Mouse (Mus musculus) MN1 (cell line): ENCODE measurements around the gene Pou3f1.

Experiments
- DNase-seq: peaks from one replicate; pipeline ENCODE4 v3.0.0-alpha.2; 2016; ENCODE audit warnings: low spot score

The Pou3f1 gene

DNA sequence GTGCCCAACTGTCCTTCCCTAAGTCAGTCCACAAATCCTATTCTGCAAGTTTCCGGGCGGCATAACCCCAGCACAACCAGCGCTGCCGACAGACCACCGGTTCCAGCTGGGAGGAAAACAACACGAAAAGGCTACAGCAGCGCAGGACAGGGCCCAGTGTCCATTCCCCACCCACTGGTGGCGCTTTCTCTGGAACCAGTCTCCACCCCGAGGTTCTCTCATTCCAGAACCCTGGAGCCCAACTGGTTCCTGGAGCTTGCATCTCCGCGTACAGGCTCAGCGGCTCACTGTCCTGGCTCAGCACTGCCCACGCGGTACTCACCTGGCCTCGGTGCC is at the start of gene Pou3f1:
Gene Pou3f1, plus strand, starts transcription at position 290 of the 336 bp plus-strand sequence.
- DNase-seq = no peak

DNA sequence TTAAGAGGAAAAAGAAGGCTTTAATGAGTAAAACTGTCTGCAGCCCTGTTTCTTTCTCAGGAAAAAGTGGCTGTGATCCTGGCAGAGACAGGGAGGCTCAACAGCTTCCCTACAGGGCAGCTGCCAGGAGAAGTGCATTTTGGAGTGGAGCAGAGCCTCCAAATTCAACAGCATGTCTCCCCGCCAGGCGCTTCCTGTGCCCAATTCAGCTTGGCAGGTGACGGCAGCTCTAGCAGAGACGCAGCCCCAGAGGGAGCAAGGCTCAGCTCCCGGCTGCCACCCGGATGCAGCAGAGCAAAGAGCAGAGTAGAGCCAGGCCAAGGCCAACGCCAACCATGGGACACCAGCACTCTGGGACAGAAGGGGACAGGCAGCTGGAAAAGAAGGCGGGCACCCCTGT is 49.4 kb upstream of the Pou3f1 start:
- DNase-seq = no peak

DNA sequence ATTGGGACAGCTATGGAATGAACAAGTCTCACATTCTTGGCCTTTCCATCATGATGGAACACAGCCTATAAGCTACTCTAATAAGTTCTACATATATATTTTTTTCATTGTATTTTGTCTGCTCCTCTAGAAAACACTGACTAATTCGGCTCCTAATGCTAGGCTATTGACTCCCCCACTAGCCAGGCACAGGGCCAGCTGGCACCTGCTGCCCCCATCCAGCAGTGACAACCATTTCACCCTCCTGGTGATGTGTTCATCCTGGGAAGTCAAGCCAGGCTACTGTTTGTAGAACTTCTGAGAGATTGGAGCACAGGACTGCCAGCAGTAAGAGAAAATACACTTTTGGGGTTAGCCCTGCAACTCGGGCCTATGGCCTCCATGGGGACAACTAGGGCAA is 46.5 kb upstream of the Pou3f1 start:
- no peak for DNase-seq

DNA sequence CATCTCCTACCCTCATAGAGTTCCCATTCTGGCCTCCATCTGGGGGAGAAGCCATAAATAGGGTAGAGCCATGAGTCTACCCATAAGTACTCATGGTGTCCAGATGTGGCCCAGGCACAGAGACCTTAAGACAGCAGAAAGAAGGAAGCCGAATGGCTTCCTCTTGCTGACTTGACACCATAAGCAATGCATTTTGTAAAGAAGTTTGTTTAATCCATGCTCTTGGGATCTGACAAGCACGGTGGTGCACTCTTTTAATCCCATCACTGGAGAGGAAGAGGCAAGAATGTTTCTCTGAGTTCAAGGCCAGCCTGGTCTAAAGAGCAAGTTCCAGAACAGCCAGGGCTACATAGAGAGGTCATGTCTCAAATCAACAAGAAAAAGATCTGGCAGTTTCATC is 45.9 kb upstream of the Pou3f1 start, which contains the start of gene 3100002H09Rik:
Gene 3100002H09Rik, minus strand, starts transcription at position 101 of the 400 bp plus-strand sequence.
- no peak for DNase-seq

DNA sequence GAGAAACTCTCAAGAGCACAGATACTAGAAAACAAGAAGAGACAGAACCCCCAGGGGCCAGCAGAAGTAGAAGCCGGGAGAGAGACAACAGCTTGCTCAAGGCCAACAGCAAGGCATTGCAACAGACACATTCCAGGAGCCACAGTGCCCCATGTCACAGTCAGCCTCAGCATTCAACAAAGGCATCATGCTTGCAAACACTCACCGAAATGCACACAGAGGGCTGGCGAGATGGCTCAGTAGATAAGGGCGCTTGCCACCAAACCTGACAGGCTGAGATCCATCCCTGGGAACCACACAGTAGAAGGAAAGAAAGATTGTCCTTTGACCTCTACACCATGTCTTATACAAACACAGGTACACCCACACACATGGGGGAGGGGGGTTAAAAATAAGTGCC is 44.8 kb upstream of the Pou3f1 start:
- DNase-seq = no peak

DNA sequence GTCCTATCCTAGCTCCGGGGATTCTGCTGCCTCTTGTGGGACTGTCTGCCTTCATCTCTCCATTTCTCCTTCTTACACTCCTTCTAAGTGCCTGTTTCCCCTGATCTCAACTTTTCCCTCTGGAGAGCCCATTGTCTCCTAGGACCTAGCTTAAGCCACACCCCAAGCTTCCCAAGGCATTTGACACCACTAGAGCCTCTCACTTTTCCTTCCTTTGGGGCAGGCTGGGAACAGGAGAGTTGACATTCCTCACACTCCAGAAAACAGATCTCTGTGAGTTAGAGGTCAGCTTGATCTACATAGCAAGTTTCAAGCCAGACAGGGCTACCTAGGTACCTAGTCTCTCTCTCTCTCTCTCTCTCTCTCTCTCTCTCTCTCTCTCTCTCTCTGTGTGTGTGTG is 42.4 kb upstream of the Pou3f1 start:
- DNase-seq = no peak

DNA sequence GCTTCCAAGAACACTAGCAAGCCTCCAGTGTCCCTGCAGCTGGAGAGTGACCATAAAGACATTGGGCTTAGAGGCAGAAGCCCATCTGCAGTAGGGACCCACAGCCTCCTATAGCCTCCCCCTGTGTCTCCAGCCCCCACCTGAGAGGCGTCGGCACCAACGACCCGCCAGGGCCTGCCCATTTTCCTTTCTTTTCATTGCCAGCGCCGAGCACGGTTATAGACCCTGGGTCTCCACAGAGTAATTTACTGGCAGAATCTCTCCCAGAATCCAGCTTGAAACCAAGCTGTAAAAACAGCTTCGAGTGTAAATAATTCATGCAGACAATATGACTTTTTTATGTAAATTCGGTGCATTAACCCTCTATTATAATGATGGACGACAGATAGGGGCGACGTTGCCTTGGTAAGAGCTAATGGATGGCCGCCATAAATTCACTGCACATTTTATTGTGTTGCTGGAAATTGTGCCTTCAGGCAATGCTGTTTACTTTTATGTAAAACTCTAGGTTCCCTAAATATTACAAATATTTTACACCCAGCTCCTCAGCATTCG is 41.1 kb upstream of the Pou3f1 start:
- no peak for DNase-seq

DNA sequence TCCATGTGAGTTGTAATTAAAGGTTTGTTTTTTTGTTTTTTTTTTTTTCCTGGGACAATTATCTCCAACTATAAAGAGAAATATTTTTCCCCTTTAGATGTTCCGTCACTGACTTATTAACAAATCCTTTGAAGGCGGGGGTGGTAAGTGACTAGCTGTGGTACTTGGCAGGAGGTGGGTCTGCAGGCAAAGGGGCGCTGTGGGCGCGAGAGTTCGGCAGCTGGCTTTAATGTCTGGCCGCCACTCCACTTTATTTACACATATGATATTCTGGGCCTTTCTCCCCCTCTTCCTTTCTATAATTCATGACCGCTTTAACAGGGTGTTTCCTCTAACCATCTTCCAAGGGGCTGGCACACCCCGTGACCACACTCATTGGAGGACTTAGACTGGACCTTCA is 40.6 kb upstream of the Pou3f1 start:
- no peak for DNase-seq

DNA sequence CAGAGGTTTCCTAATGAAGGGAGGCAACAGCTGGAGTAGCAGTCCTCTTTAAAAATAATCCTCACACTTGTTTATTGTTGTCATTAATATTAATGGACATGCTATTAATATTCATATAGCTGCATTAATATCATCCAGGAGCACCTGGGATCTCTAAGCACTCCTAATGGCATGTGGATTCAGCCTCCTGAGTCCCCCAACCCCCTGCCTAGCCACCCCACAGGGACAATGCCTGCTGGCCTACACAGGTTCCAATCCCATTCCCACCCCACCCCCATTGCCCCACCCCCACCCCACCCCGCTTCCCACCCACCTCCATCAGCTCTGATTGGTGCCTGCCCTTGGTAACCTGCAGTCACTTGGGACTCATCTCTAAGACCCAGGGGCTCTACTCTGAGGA is 40.0 kb upstream of the Pou3f1 start:
- DNase-seq = no peak

DNA sequence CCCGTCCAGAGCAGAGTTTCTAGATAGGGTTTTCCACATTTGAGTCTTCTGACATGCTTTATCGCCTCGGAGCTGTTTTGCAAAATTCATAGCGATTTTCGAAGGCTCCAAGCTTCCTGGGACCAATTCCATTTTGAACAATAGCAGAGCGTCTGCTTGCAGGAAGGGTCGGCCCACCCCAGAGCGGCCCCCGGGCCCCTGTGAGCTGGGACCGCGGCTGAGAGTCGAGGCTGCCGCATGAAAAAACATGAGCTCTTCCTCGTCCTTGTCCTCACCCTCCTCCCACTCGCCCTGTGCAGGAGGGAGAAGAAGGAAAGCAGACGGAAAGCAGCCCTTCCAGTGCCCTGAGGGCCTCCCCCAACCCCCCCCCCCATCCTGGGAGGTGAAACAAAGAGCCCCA is 38.0 kb upstream of the Pou3f1 start:
- no peak for DNase-seq

DNA sequence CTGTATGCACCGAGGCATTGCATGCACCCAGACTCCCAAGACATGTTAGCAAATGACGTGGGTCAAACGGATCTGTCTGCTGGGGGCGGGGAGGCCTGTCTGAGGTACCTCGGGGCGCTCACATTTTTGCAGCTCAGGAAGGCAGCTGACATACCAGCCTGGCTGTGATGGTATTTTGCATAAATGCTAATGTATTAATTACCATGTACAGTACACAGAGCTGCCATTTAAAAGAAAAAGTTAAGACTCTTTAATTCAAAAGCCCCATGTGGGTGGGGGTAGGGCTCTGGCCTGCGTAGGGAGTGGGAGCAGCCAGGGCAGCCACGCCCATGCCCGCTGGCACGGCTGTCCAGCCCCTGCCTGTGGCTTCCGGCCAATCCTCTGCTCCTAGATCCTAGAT is 35.2 kb upstream of the Pou3f1 start:
- no peak for DNase-seq

DNA sequence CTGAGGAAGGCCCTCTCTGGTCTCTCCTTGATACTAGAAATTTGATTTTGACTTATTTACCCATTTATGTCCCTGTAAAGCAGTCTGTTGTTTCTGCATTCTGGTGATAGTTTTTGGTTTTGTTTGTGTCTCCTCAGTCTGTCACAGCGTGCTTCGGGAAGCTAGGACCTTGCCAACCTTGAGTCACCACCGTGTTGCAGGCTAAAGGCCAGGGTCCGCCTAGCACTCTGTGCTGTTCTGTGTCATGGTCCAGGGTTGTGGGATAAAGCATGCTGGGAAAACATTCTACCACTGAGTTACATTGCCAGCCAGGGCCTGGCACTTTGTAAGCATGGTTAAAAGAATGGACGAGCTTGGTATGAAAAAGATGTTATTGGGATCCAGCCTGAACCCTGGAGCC is 34.0 kb upstream of the Pou3f1 start:
- DNase-seq = no peak

DNA sequence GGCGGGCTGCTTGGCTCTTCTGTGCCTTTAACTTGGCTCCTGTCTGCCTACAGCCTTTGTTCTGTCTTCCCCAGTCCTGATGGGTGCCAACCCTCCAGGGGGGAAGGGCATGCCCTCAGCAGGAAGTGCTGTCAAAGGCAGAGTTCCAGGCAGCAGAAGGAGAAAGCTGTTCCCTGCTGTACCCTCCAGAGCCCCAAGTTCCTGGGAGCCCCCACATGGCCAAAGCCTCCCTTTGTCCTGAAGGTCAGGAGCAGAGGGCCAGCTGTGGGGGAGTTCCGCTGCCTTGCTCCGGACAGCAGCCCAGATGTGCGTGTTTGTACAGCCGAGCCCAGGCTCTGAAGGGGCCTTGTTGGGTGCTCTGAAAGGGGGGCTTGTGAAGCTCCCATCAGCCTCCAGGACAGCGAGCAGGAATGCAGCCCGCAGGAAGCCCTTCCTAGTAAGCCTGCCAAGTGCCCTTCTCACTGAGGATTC is 32.5 kb upstream of the Pou3f1 start:
- no peak for DNase-seq

DNA sequence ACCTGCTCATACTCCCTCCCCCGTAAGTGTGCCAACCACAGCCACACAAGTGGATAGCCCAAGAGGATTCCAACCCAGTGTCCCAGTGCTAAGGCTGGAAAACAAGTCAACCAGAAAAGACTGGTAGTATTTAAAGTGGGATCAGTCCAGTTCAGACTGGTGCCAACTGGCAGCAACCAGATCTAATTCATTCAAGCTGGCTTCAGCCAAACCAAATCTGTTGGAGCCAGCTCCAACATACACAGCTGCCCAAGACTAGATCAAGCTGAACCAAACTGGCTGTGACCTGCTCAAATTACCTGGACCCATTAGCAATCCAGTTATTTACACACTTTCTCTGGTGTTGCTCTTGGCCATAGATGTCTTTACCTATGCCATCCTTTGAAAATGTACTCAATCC is 29.8 kb upstream of the Pou3f1 start:
- no peak for DNase-seq

DNA sequence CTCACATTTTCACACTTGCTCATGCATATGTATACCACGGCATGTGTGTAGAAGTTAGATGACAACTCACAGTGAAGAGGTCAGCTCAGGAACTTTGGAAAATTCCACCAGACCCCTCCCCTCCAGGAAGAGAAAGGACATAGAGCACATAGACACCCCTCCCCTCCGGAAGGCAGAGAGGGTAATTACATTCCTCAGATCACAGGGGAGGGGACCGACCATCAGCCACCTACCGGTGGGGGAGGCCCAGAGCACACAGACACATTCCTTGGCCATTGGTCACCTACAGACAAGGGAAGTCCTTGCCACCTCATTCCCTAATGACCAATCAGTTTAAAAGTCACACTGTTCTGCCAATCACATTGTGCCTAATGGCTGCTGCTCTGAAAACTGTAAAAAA is 25.2 kb upstream of the Pou3f1 start:
- DNase-seq = no peak

DNA sequence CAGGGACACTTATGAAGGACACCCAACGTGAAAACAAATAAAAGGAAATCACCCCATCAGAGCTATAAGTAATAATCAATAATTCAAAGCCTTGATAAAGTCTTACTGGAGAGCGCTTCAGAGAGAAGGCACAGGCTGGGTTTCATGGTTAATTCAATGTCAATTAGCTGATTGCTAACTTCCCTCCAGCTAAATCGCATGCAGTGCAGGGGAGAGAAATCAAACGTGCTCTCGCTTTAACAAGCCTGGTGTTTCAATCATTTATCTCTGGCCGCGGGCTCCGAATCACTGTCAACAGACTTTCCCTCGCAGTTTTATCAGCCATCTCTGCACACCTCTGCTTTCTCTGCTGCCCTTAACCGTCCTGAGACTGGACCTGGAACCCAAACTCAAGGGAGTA is 23.8 kb upstream of the Pou3f1 start:
- DNase-seq = no peak

DNA sequence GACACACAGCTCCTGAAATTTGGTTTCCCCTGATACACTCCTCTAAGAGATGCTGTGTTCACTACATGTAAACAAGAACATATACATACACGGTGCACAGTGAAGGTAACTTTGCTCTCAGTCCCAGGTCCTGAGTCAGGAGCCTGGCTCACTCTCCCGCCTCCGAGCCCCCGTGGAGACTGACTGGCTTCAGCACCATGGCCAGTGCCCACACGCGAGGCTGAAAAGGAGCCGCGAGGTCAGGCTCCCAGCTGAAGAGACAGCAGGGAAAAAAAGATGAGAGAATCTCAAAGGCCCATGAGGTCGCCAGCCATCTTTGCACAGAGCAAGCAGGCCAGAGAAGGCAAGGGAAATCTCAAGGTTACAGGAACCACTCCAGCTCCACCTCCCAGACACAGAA is 23.3 kb upstream of the Pou3f1 start:
- no peak for DNase-seq

DNA sequence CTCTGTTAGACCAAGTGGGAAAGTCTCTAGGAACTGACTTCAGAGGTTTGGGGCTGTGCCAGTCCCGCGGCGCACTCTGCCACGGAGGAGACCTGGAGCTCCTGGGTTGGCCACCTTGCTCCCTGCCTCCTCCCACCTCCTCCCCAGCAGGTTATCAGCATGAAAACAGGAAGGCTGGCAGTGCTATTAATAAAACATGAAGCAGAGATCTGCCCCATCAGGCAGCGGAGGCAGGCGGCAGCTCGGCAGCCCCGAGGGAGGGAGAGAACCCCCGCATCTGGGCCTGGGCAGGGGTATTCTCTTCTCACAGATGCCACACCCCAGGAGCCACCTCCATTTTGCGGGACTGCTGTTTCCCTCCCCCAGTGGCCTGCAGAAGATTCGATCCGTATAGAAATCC is 16.9 kb upstream of the Pou3f1 start:
- no peak for DNase-seq

DNA sequence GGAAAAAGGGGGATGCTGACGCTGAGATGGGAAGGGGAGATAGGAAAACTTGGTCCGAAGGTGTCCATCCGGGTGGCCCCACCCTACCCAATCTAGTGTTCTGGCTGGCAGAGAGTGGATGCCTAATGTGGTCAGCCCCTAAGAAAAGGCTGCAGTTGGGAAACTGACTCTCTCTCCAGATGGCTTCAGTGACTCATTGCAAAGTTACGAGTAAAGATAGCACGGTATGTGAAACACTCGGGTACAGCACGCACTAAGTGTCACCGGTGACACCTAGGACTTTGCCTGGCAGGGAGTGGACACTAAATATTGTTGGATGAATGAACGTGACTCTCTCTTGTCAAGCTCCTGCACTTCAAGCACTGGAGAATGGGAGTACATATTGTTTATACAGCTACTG is 12.7 kb upstream of the Pou3f1 start:
- DNase-seq = no peak

DNA sequence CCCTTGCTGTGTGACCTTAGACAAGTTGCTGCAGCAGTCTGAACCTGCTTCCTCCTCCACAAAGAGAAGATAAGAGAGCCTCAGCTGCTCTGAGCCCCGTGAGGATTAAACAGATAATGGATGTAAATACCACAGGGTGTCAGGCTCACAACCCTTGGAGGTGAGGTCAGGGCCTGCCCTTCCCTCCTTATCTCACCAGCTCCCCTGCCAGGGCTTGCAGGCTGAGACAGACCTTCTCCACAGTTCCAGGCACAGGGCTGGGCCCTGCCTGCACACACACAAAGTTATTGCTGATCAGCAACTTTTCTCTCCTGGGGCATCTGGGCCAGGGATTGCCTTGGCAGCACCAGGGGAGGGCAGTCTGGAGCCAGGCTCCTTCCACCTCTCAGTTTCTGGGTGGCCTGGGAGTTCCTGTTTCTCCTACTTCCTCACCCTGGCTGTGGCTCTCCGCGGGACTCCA is 11.6 kb upstream of the Pou3f1 start:
- peak; percentile 44 for DNase-seq

DNA sequence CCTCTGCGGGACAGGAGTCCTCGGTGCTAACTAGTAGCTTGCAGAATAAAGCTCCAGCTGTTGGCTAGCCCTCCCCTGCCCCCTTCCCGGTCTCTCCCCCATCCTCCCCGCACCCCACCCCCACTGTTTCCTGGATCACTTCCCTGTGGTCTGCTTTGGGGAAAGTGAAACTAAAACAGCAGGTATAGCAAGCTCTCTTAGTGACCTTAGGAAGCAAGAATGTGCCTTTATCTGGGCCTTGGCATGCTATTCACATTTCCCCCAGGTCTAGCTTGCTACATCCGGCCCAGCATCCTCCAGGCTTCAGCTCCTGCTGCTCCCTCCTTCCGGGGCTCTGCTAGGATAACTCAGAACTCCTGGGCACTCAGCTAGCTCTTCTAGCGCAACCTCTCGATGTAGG is 10.0 kb upstream of the Pou3f1 start:
- DNase-seq = peak; percentile 22

DNA sequence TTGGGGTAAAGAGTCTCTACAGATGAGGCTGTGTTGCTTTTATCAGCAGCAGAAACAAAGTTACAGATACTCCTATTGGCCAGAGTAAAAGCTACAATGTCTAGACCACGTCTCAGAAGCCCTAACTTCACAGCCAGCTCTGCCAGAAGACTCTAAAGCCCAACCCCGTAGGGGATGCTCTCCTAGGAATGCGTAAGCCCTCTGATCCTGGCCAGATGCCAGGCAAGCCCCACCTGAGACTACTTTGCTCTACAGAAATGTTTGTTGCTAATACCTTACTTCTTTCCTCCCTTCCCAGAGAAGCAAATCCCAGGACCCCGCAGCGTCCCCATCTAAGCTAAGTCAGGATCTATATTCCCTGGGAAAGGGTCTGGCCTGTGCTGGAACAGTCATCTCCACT is 8.7 kb upstream of the Pou3f1 start:
- DNase-seq = no peak

DNA sequence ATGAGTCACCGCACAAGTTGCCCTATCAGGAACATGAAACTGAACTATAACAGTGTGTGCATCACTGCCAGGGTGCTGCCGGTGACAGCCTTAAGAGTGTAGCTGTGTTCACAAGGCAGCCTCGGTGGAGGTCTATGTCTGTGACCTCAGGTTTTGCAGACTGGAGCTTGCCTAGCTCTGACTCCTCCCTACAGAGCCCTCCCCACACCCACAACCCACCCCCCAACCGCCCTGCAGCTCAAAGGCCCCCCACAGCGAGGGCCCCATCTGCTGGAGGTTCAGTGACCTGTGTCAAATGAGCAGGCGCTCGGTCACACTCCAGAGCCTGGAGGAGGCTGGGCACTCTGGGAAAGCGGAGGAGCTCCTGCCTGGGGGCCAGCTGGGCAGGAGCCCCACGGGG is 3.7 kb upstream of the Pou3f1 start:
- DNase-seq = peak; percentile 68

DNA sequence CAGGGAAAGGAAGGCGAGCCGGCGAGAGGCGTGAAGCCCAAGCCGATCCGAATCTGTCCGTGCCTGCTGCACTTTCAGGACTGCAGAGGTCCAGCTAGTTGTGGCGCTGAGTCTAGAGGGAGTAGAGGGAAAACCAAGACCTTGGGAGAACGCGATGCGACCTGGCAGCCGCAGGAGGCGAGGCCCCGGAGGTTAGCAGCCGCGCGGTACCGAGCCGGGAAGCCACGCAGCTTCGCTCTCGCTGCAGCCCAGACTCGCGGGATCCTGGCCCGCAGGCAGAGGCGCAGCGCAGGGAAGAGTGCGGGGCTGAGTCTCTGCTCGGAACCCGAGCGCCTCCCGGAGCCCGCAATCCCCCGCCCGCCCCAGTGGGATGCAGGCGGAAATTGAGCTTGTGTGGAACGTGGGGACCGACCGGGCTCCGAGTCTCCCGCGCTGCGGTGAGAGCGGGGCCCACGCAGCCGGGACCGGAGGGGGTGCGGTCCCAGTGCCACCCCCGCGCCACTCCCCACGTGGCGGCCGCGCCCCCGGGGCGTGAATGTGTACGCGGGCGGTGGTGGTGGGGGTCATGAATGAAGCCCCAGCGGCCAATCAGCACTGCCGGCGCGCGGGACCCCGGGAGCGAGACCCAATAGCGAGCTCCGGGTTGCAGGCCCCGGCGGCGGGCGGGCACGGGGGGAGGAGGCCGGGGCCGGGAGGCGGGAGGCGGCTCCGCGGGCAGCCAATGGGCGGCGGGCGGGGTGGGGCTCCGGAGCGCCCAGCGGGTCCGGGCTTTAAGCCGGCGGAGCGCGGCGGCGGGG is 445 bp downstream of the Pou3f1 start:
- no peak for DNase-seq
